ENCODE assay signal across 17 mouse cellular contexts in the genomic region with DNA sequence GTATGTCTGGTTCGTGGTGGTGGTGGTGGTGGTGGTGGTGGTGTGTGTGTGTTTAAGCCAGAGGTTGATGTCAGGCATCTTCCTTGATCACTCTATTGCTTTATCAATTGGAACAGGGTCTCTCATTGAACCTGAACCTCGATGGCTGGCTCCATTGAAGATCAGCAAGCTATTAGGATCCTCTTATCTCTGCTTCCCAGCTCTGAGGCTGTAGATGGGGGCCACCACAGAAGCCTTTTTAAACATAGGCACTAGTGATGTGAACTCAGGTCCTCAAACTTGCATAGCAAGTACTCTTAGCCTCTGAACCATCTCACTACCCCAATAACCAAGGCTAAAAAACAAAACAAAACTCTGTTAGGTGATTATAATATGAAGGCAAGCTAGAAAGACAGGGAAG.
"Had no signal": no experiment of that assay in that cellular context is flagged by ENCODE, and none has a peak within 500 bp of the region (broad histone marks: within the 10 kb centered on the region; RNA-seq: fewer than 3 reads in every experiment).

No protein-coding gene starts in this region.

- H3K9ac ChIP-seq: lung, embryonic 15.5 days; midbrain, embryonic 13.5 days; midbrain, embryonic 15.5 days; neural tube, embryonic 12.5 days; stomach, embryonic 15.5 days had no signal

- H3K9me3 ChIP-seq: lung, embryonic 15.5 days; midbrain, embryonic 13.5 days; midbrain, embryonic 15.5 days; neural tube, embryonic 12.5 days; stomach, embryonic 15.5 days had no signal

- H3K4me1 ChIP-seq: lung, embryonic 15.5 days; megakaryocyte, embryonic 14.5 days; midbrain, embryonic 13.5 days; midbrain, embryonic 15.5 days; neural tube, embryonic 12.5 days; stomach, embryonic 15.5 days had no signal

- H3K4me2 ChIP-seq: lung, embryonic 15.5 days; midbrain, embryonic 11.5 days; midbrain, embryonic 13.5 days; midbrain, embryonic 15.5 days; neural tube, embryonic 12.5 days; stomach, embryonic 15.5 days had no signal

- H3K36me3 ChIP-seq: lung, embryonic 15.5 days; midbrain, embryonic 13.5 days; midbrain, embryonic 15.5 days; neural tube, embryonic 12.5 days; stomach, embryonic 15.5 days had no signal

- DNase-seq: lung, adult 2 months; lung, postnatal 14 days; lung, postnatal 36 days; right cerebral cortex, postnatal 14 days; thymus, adult 2 months; thymus, postnatal 25 days; thymus, postnatal 4 days had no signal

- ATAC-seq: lung, postnatal 0 days; midbrain, embryonic 13.5 days; midbrain, embryonic 15.5 days had no signal

- H3K4me3 ChIP-seq: lung, embryonic 15.5 days; megakaryocyte, embryonic 14.5 days; midbrain, embryonic 13.5 days; midbrain, embryonic 15.5 days; neural tube, embryonic 12.5 days; stomach, embryonic 15.5 days had no signal

- H3K27ac ChIP-seq: lung, embryonic 15.5 days; macrophage; midbrain, embryonic 13.5 days; midbrain, embryonic 15.5 days; neural tube, embryonic 12.5 days; stomach, embryonic 15.5 days; stomach, postnatal 0 days had no signal

- H3K27me3 ChIP-seq: lung, embryonic 15.5 days; megakaryocyte, embryonic 14.5 days; midbrain, embryonic 13.5 days; midbrain, embryonic 15.5 days; neural tube, embryonic 12.5 days; stomach, embryonic 15.5 days had no signal
